Mouse (Mus musculus) liver (tissue): ENCODE data around the gene Slco3a1.

Experiments
- DNase-seq: peaks from one replicate; pipeline ENCODE4 v3.0.0-alpha.2; 2020; ENCODE audit warnings: mixed read lengths

The Slco3a1 gene

DNA sequence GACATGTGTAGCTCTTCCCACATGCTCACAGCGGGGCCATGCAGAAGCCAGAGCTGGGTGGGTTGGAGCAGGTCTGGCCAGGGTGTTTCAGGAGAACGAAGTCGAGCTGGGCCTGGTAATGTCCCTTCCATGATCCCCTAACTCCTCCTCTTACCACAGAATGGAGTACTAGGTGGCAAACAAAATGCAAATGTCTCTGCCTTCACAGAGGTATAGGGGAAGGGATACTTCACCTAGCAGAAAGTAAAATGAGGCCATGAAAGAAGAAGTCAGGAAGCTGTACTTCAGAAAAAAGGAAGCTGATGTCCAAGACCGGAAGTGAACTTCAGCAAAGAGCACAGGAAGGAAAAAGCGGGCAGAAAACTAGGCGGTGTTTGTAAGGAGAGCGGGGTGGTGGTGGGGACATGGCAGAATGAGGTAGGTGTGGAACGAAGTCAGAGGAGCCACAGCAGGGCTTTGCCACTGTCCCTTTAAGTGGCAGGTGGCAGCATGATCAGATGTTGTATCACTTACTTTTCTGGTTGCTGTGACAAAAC, 214.1 kb downstream of the Slco3a1 start:
- no peak for DNase-seq

DNA sequence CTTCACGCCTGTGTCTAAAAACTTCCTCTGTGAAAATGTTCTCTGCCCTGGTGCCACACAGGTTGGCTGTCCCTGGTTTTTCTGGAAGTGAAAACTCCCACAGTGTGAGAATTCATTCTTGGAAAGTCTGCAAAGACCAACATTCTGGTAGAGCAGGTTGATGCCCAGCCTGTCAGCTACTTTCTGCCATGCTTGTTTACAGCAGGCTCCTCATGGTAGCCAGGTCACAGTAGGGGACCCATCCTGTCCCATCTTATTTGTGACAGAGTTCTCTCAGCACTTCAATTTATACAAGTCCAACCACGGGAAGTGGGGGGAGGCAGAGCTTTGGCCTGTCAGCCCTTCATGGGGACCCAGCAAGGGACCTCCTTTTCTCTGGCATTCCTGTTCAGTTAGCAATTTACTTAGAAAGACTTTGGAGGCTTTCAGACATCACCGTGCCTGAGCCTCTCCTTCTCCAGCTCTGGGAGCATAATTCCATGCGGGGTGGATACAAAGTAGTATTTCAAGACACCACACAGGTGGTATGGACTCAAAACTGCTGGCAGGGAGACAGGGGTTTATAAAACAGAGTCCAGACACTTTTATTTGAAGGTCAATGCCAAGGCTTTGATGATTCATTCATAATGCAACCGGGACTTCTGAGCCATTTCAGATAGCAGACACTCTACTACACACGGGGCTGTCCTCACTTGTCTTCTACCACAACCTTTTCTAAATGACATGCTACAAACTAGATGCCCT, 216.7 kb downstream of the Slco3a1 start:
- no peak for DNase-seq

DNA sequence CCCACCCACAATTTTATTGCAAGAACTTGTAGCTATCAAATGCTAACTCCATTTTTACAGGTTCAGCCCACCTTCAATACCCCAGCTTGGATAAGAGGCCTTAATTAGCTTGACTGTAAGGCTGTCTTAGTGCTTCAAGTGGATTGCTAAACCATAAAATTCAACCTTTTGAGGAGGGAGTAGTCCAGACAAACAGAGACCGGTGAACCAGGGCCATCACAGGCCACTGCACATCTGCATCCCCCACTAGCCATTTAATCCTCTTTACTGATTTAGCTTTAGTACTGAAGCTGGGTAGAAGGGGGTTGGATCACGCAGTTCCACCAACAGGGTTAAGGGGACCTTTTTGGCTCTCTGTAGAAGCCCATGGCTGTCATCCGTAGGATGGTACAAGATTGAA, 222.3 kb downstream of the Slco3a1 start:
- no peak for DNase-seq

DNA sequence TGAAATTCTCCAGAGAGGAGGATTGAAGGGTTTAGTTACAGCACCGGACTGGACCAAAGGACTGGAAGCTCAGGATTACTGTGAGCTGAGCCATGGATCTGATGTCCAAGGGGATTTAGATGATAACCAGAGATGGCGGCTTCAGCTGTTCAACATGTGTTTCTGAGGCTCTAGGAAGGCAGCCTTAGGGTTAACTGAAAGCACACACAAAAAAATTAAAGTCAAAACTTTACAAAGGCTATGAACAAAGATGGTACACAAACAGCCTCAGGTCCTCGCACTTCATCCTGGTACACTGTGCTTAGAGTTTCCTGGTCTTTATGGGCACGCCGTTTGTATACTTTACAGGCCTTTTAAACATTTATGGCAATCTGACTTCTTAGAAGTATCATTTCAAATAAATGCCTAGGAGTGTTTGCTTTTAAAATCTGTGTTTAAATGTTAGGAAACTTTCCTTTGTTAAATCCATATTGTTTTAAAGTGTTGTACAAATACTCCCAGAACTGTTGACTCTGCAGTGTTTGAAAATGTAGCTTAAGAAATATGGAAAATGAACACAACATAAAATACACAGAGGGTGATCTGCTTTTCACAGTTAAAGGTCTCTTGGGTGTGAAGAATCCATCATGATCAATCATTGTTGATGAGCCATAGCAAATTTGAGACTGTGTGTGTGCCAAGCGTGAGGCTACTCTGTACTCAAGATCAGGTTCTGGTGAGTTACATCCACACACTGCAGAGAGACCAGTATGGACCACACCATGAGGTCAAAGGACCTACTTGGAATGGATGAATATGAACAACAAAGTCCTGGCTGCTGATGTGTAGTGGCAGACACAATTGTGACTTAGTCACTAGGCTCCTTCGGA, 223.5 kb downstream of the Slco3a1 start:
- no peak for DNase-seq

DNA sequence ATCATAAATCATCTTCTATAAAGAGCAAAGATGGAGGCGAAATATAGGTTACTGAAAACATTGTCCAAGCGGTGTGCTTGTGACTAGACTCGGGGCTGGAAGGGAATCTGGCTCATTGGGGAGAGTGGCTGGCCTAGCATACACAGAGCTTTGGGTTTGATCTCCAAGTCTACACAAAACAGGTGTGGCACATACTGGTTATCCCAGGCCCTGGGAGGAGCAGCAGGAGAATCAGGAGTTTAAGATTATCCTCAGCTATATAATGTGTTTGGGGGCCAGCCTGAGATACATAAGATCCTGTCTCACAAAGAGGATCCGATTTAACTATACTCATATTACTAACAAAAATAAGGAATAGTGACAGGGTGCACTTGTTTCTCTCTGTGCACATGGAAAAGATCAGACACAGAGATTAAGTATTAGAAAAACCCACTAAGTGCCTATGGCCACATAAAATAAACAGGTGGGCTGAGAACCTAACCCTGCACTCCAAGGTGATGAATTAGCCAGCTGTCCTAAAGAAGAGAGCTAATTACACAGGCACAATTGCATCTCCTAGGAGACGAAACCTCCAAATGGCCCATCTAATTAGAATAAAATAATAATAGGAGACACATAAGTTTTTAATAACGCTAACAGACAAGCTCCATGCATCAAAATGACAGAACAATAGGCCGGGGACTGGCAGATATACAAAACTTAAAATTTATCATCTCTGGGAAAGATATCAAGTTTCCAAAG, 224.3 kb downstream of the Slco3a1 start:
- no peak for DNase-seq

GRCm38 (mm10) chr7:74329004-74329403, 225.6 kb downstream of the Slco3a1 start:
- no peak for DNase-seq

GRCm38 (mm10) chr7:74327716-74328115, 226.9 kb downstream of the Slco3a1 start:
- DNase-seq = no peak

DNA sequence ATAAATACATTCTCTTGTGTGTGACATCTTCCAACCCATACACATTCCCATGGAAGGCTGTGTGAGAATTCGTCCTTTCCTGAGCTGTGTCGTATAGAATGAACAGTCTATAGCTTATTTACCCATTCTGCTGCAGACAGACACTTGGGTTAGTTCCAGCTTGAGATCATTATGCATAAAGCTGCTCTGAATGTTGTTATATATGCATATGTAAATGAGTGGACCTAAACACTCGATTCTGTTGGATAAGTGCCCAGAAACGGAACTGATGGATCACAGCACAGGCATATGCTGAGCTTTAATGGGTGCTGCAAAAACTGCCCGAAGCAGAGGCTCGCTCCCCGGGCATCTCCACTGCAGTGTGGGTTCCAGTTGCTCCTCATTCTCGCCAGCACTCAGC, 229.5 kb downstream of the Slco3a1 start:
- no peak for DNase-seq

GRCm38 (mm10) chr7:74323683-74324082, 230.9 kb downstream of the Slco3a1 start:
- DNase-seq = no peak

DNA sequence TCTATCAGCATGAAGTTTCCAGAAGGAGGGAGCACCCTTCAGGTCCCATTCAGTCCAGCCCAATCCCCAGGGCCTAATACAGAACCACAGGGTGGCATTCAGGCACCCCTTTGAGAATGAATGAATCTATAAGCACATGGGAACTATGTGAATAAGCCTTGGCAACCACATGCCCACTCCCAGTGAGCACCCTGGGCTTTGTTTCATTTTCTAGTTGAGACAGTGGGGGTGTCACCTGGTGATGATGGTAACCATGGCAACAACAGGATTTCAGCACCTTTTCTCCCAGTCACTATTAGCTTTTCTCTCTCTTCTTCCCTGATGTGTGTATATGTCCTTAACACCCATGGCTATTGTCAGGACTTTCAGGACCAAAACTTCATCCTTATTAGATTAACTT, 231.4 kb downstream of the Slco3a1 start:
- DNase-seq = no peak

DNA sequence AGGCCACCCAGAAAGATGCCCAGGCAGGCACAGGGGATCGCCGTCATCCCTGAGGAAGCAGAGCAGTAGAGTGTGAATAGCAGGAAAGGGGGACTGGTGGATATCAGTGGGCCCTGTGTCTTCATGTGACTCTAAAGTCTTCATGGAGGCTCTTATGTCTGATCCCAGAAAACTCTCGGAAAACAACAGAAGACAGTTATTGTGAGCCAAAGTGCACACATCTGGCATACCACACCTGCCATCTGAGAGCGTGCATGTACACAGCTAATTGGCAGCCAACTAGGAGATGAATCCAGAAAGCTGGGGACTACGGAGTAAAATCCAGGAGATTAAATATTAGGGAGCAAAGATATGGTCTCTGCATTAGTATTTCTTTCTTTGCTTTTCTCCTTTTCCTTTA, 233.9 kb downstream of the Slco3a1 start:
- no peak for DNase-seq

DNA sequence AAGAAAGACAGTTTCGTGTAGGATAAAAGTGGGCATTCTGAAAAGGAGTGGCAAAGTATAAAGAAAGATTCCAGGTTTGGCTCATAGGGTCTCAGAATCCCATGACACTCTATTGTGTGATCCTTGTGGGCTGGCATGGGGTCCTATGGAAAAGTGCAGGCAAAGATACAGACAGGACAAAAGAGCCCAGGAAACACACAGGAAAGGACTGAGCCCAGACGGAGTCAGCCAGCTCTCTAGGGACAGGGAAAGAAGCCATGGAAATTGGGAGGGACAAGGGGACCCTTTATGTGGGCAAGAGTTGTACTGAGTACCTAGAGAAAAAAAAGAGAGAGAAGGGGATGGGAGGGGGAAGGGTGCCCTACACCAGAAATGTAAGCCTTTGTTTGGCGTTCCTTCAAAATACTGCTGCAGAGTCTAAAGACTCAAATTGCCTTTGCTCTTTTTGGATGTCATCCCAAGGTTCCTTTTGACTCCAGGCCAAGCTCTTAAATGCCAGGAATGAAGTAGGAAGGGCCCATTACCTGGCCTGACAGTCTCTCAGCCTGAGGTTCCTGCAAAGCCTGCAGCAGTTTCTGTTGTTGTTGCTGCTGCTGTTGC, 238.6 kb downstream of the Slco3a1 start:
- DNase-seq = no peak

GRCm38 (mm10) chr7:74314276-74314675, 240.3 kb downstream of the Slco3a1 start:
- no peak for DNase-seq

DNA sequence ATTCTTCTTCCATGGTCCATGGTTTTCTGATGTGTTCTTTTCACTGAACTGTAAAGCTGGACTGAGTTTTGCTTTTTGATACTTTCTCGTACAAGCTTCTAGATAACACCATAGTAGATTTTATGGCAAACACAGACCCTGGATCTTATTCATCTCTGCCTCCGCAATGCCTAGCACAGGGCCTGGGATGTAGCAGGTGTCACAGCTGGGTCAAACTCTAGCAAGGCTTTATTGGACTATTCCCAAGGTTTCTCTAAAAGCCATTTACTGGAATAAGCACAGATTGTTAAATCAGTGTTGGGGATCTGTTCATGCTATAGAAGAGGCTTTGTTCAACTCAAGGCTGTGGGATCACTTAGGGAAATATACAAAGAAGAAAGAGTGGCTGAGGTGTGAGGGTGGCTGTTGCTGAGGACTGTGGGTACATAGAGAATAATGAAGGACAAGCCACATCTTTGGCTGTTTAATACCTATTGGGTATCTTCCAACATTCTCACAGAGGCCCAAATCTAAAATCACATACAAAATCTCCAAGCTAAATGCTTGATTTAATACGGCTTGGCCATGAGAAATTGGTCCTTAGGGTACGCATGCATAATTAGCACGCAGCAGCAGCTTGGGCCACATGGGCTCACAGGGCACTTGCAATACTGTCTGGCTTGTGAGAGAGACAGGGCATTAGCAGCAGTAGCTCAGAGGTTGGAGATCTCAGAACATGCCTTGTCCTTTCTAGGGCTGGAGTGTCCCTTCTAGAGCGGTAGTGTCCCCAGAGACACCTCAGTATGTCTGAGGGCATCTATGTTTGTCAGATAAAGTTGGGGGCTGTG, 241.1 kb downstream of the Slco3a1 start:
- DNase-seq = no peak

- DNase-seq = no peak
These were observed 243.0 kb downstream of the Slco3a1 start for GRCm38 (mm10) chr7:74311536-74311935.

GRCm38 (mm10) chr7:74303611-74304300, 250.8 kb downstream of the Slco3a1 start:
- no peak for DNase-seq

- no peak for DNase-seq
These were observed 251.5 kb downstream of the Slco3a1 start for GRCm38 (mm10) chr7:74303081-74303480.

GRCm38 (mm10) chr7:74286531-74286930, 268.0 kb downstream of the Slco3a1 start:
- DNase-seq = no peak

DNA sequence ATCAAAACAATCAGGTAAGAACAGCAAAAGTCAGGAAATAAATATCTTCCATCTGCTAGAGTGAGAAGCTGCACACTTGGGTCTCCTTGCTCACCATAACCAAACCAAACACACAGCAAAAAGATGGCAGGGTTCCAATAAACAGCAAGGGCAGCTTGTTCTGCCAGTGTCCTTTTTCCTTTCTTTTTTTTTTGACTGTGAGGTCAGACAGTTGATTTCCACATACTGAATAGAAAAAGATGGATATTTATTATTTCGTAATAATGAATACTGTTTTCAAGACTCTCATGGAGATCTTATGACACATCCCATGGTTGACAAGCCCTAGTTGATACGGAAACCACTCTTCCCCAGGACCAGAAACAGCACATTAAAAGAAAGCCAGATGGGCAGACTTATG, 274.2 kb downstream of the Slco3a1 start:
- no peak for DNase-seq

DNA sequence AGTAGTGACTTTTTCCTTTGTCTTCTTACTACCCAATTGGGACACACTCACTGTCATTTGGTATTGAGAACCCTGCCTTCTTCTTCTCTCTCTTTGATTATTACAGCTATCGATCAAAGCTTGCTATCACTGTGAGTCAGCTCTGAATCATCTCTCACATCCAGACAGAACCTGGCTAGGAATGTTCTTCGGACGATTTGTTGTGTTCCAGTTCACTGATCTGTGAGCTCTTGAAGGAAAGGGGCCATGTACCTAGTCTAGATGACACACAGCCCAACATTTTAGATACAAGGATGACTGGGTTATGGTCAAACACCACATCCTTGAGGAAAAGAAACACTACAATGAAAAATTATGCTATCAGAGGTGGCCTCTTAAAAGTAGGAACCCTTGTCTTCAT, 275.2 kb downstream of the Slco3a1 start:
- DNase-seq = no peak

DNA sequence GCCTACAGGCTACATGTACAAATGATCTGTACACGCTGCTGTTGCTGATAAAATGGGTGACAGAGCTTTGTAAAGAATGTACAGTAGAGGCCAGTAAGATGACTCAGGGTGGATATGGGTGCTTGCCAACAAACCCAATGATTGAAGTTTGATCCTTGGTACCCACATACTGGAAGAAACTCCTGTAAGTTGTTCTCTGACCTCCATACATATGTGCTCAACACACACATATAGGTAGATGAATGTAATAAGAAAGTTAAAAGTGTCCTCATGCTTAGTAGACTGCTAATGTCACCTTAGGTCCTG, 284.5 kb downstream of the Slco3a1 start:
- DNase-seq = no peak
